Mouse (Mus musculus): Measurements from ENCODE around the gene Prickle2.

- no peak for TF ChIP-seq POLR2A (IDR thresholded peaks at IDR 0.05; ENCODE audit: insufficient read length, low read depth)
- no peak for TF ChIP-seq TCF12 (IDR thresholded peaks at IDR 0.05; ENCODE audit: insufficient read depth, poor library complexity, severe bottlenecking)
- no peak for TF ChIP-seq POLR2AphosphoS2 (IDR thresholded peaks at IDR 0.05; ENCODE audit: insufficient read length, low read depth)
- no peak for TF ChIP-seq E2F4 (IDR thresholded peaks at IDR 0.05; ENCODE audit: insufficient read depth)
- TF ChIP-seq REST (IDR thresholded peaks at IDR 0.05; ENCODE audit: insufficient read depth, insufficient read length) = no peak
- no peak for TF ChIP-seq MYOG (IDR thresholded peaks at IDR 0.05; ENCODE audit: control insufficient read depth in 1 of 3, insufficient read depth in 1 of 3, insufficient read length in 2 of 3, low read depth in 2 of 3)
- no peak for TF ChIP-seq MYOD1 (IDR thresholded peaks at IDR 0.05; ENCODE audit: control insufficient read depth in 1 of 3, insufficient read length in 2 of 3, low read depth in 2 of 3)
- no peak for TF ChIP-seq MAX (IDR thresholded peaks at IDR 0.05; ENCODE audit: low read depth)
- TF ChIP-seq CEBPB (IDR thresholded peaks at IDR 0.05; ENCODE audit: insufficient read depth, poor library complexity, severe bottlenecking) = no peak
- no peak for TF ChIP-seq TCF3 (IDR thresholded peaks at IDR 0.05; ENCODE audit: insufficient read length, low read depth)
- no peak for TF ChIP-seq USF1 (IDR thresholded peaks at IDR 0.05; ENCODE audit: low read depth)
- no peak for TF ChIP-seq SRF (IDR thresholded peaks at IDR 0.05; ENCODE audit: control insufficient read depth, insufficient read length, low read depth)
These were observed 207.4 kb downstream of the Prickle2 start for GRCm38 (mm10) chr6:92498574-92498973.
